Mouse (Mus musculus) stomach, postnatal 0 days (tissue): ENCODE data around the gene Lipk.

Experiments
- CTCF ChIP-seq: IDR thresholded peaks from 2 replicates; pipeline ENCODE4 v1.5.1; 2016; ENCODE audit warnings: antibody characterized with exemption, low read depth, mild to moderate bottlenecking, moderate library complexity
- EP300 ChIP-seq: optimal IDR thresholded peaks from 2 replicates; pipeline ENCODE3; 2016; ENCODE audit warnings: antibody characterized with exemption

GRCm38 (mm10) chr19:33983043-33983442 is 25.0 kb upstream of the Lipk start:
- TF ChIP-seq EP300: no peak
- no peak for TF ChIP-seq CTCF
